Mouse (Mus musculus): Measurements from ENCODE around the gene Hspbp1. TPM values are rescaled to one million over a fixed set of nuclear protein-coding genes. Genes with fewer than 3 reads are reported as not detected.

Gene Hspbp1
- total RNA-seq, 2 experiments from 2014 or later, result 89.0 to 91.9 TPM

DNA sequence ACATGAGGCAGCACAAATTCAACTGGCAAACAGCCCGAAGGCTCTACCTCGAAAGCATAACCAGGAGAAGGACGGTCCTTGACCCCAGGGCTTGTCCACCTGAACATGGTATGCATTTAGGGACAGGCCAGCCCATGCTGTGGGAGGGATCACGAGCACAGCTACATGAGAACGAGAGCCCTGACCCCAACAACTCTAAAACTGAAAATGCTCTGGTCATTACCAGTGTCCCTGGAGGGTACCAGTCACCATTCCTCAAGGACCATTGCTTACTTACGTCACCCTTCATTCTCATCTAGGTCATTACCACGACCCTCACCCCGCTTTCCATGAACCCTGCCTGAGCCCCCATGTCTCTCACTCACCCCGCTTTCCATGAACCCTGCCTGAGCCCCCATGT, 15.7 kb downstream of the Hspbp1 start:
- DNase-seq (ENCODE audit: extremely low spot score in 1 of 2, low spot score in 1 of 2), result no peak

- no peak for DNase-seq (ENCODE audit: extremely low spot score in 1 of 2, low spot score in 1 of 2)
Observed at GRCm38 (mm10) chr7:4668506-4668905, 16.4 kb downstream of the Hspbp1 start.

DNA sequence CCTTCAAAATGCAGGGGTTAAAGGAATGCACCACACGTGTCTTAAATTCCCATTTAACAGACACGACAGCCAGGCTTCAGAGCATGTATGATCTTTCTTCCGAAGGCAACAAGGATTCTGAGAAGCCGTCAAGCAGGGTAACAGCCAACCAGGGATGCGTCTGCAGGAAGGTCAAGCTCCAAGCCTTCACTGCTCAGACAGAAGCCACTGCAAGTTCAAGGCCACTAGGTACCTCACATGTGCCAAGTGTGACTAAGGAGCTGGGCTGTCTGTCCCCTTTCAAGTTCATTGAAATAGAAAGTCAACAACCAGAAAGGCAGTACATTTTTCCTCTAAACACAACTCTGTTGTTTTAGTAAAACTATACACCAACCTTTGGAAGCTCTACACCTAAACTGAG, 18.0 kb downstream of the Hspbp1 start:
- no peak for DNase-seq (ENCODE audit: extremely low spot score in 1 of 2, low spot score in 1 of 2)

- no peak for DNase-seq (ENCODE audit: extremely low spot score in 1 of 2, low spot score in 1 of 2)
Observed at GRCm38 (mm10) chr7:4663742-4664141, 21.1 kb downstream of the Hspbp1 start.

GRCm38 (mm10) chr7:4663179-4663578, 21.7 kb downstream of the Hspbp1 start:
- no peak for DNase-seq (ENCODE audit: extremely low spot score in 1 of 2, low spot score in 1 of 2)

GRCm38 (mm10) chr7:4659911-4660443, 24.9 kb downstream of the Hspbp1 start:
- DNase-seq (ENCODE audit: extremely low spot score in 1 of 2, low spot score in 1 of 2), result no peak

GRCm38 (mm10) chr7:4658912-4659551, 25.8 kb downstream of the Hspbp1 start, which contains the start of gene Ppp6r1:
Gene Ppp6r1, minus strand, starts transcription at chr7:4659019.
- peak; percentile 88 to 92 for DNase-seq (ENCODE audit: extremely low spot score in 1 of 2, low spot score in 1 of 2)

DNA sequence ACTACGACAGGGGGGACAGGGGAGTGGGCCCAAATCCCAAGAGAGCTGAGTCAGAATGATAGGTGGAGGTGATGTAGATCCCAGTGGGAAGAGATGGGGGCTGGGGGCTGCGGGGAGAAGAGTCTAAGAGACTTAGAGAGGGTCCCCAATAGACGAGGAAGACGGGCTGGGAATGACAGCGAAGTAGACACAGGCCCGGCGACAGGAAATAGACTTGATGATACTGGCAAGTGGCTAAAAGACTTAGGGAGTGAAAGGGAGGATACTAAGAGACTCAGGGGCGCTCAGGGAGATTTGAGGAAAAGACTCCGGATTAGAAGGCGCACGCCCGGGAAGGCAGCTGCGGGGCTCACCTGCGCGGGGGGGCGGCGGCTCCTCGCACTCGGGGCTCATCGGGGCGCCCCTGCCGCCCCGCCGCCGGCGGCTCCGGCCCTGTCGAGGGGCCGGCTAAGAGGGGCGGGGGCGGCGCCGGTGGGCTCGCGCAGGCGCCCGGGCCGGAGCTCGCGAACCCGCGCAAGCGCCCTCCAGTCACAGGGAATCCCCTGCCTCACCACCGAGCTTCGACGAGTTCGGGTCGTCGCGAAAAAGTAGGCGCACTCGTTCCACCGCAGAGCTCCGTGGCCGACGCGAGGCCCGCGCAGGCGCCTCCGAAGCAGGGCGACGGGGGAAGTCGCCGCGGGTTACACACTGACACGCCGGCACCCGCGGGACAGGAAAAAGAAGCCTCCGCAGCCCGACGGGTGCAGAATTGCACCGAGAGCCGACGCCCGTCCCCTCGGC, 26.6 kb downstream of the Hspbp1 start:
- DNase-seq (ENCODE audit: extremely low spot score in 1 of 2, low spot score in 1 of 2), result no peak

- no peak for DNase-seq (ENCODE audit: extremely low spot score in 1 of 2, low spot score in 1 of 2)
Observed at GRCm38 (mm10) chr7:4657521-4658127, 27.2 kb downstream of the Hspbp1 start.

DNA sequence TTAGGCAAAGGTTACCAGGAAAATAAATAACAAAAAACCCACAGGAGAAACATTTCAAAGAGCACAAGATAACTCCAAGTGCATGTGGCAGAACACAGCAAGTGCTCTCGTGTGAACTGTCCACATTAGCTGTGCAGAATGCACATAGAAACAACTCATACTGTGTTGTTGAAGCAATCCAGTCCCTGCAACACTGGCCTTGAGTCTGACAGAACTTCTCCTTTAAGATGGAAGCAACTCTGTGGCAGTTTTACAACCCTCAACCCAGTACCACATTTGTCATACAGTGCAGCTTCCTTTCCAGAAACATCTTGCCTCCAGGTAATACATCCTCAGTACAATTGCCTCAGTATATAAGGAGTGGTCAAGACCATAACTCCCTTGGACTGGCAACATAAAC, 28.1 kb downstream of the Hspbp1 start:
- DNase-seq (ENCODE audit: extremely low spot score in 1 of 2, low spot score in 1 of 2), result no peak

DNA sequence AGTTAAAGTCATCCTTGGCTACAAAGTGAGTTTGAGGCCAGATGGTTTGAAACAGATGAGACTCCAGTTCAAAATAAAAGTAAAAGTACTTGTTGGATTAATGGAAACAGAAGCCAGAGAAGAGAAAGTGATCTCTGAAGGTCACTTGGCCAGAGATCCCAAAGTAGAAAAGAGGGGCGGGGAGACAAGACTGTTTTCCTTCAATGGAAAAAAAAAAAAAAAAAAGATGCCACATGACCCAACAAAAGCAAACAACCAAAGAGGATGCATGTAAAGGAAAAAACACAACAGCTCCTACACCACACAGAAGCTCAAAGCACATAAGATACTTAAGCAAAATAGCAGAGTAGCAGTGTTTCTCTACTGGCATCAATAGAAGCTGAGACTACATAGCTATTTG, 29.0 kb downstream of the Hspbp1 start:
- no peak for DNase-seq (ENCODE audit: extremely low spot score in 1 of 2, low spot score in 1 of 2)

DNA sequence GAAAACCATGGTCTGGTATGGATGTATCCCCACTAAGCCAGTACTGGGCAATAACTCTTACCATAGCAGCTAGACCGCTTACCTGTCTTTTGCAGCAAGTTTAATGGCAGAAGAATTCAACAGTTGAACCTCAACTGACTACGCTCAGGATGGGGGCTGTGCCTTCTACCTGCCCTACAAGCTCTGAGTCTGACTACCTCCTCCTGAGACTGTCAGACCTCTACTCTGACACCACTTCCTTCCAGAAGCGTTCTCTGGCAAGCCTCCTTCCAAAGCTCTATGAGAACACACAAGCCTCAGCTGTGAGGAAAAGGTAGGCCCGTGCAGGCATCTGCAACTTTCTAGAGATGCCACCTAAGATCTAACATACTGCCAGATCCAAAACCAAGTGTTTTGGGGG, 29.5 kb downstream of the Hspbp1 start:
- no peak for DNase-seq (ENCODE audit: extremely low spot score in 1 of 2, low spot score in 1 of 2)

DNA sequence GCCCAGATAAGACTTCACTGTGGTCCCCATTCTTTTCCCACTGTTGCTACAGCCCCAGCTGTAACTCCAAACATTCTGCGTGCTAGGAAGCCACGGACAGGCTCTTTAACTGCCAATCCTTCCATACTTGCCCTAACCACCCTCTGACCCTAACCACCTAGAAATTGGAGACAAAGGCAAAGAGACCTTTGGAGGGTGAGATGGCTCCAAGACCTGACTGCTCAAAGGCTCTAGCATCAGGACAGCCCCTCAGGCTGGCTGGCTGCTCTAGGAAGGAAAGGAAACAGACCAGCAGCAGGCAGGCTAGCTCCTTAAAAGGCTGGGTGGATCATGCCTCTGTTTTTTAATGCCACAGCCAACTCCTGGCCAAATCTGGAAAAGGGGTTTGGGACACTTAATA, 30.6 kb downstream of the Hspbp1 start:
- no peak for DNase-seq (ENCODE audit: extremely low spot score in 1 of 2, low spot score in 1 of 2)

- DNase-seq (ENCODE audit: extremely low spot score in 1 of 2, low spot score in 1 of 2), result no peak
Observed at GRCm38 (mm10) chr7:4653780-4654179, 31.1 kb downstream of the Hspbp1 start.

DNA sequence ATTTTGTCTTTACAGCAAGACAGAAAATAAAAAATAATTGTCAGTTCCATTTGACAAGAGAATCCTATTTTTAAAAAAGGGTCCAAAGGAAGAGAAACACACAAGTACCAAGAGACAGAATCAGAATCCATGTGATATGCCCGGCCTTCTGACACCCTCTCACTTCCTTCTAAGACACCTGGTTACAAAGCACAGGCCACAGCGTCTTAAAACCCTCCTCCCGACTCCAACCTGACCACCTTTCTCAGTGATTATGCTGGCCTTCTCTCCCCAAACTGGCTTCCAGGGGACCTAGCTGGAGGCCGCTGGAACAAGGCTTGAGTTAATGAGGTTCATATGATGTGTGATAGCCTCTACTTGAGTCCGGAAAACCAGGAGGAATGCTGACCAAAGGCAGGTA, 31.5 kb downstream of the Hspbp1 start:
- DNase-seq (ENCODE audit: extremely low spot score in 1 of 2, low spot score in 1 of 2), result no peak

DNA sequence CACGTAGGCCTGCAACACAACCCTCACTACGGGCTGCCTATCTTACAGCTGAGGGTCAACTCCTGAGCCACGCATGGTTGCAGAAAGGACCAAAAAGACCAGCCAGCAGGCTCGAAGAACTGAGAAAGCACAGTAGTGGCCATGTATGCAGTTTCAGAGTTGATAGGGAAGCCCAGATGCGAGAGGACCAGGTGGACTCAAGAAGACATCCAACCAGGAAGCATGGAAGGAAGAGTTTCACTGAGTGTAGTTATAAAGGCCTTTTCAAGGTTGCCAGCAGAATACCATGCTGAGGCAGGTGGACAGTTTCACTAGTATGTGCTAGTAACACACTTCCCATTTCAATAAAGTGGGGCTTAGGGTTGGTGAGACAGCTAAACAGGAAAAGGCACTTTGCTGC, 32.1 kb downstream of the Hspbp1 start:
- DNase-seq (ENCODE audit: extremely low spot score in 1 of 2, low spot score in 1 of 2), result no peak

- no peak for DNase-seq (ENCODE audit: extremely low spot score in 1 of 2, low spot score in 1 of 2)
Observed at GRCm38 (mm10) chr7:4651581-4651980, 33.3 kb downstream of the Hspbp1 start.

DNA sequence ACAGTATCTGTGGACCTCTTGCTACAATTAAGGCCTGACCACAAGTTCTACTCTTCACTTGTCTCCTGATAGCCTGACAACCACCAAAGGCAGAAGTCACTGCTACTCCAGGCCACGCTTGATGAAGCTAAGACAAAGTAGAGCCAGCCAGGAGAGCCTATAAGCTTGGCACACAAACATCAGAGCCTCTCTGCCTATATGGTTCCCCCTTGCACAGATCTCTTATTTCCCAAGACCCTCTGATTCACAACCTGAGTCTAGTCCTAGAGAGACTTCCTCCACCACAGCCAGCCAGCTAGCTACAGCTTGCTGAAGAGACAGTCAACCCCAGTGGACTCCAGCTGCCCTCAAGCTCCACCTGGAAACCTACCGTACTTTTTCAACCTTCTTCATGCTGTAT, 36.9 kb downstream of the Hspbp1 start:
- no peak for DNase-seq (ENCODE audit: extremely low spot score in 1 of 2, low spot score in 1 of 2)

DNA sequence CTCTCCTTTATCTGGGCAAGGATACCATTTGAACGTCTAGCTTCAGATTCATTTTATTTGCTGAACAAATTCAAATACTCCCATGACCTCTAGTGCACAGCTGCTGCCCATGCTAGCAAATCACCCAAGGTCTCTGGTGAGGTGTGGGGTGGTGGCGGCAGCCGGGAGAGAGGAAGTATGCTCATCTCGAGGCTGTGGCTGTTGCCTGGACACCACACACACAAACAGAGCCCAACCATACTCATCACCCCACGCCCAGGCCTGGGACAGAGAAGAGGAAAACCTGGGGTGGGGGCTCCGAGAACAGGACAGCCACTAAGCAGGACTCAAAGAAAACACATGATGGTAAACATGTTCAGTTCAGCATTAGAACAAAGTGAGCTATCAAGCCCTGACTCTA, 37.6 kb downstream of the Hspbp1 start:
- DNase-seq (ENCODE audit: extremely low spot score in 1 of 2, low spot score in 1 of 2), result no peak

DNA sequence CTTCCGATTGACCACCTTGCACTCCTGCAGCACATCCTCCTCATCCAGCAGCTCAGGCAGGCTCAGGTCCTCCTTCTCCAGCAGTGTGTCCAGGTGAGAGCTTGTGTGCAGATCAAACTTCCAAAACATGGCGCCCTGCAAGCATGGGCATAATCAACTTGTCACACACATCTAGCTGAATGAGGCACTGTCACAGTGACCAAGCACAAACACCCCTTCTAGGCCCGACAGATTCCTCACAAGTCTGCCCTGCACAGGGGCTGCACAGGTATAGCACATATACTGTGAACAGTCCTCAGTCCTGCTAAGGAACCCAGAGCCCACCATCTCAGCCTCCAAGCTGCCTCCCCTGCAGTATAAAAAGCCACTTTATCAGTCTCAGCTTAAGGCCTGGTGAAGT, 38.1 kb downstream of the Hspbp1 start:
- DNase-seq (ENCODE audit: extremely low spot score in 1 of 2, low spot score in 1 of 2), result no peak

GRCm38 (mm10) chr7:4643225-4643624, 41.6 kb downstream of the Hspbp1 start:
- no peak for DNase-seq (ENCODE audit: extremely low spot score in 1 of 2, low spot score in 1 of 2)

Data from layer of hippocampus, postnatal 25 days (tissue).